Mouse (Mus musculus) hindbrain, embryonic 11.5 days (tissue): ENCODE measurements at regions not wholly inside any gene's neighbourhood (a gene's known extent, or its start where the extent isn't known, plus 50 kb on each side); places are given as distances from the start of the nearest gene placed in this dataset.

Experiments used
- ATAC-seq: fragments of 200-750 bp; cut with Nextera tagmentation; 2 replicates; pipeline ENCODE4 v1.8.0; 2017; ENCODE audit warnings: mild to moderate bottlenecking, moderate TSS enrichment, moderate library complexity; ENCODE audit not compliant: low FRiP score
- DNase-seq: peaks from one replicate; pipeline ENCODE4 v3.0.0-alpha.2; 2015; ENCODE audit warnings: low spot score
- H3K27ac ChIP-seq: fragments of 300-500 bp; sonication (generic); 2 replicates; pipeline ENCODE4 v1.5.1; 2014; ENCODE audit warnings: mild to moderate bottlenecking, low read depth, low read length
- H3K27me3 ChIP-seq: fragments of 300-500 bp; sonication (generic); 2 replicates; pipeline ENCODE4 v1.6.1; 2014; ENCODE audit warnings: mild to moderate bottlenecking, low read length, moderate library complexity, mixed read lengths; ENCODE audit not compliant: control insufficient read depth, insufficient read depth
- H3K36me3 ChIP-seq: fragments of 300-500 bp; sonication (generic); 2 replicates; pipeline ENCODE4 v1.6.1; 2014; ENCODE audit warnings: mild to moderate bottlenecking, low read length, moderate library complexity, mixed read lengths; ENCODE audit not compliant: control insufficient read depth, insufficient read depth
- H3K4me1 ChIP-seq: fragments of 300-500 bp; sonication (generic); replicated peaks from 2 replicates; pipeline ENCODE4 v1.6.1; 2014; ENCODE audit warnings: low read length, mixed read lengths; ENCODE audit not compliant: control insufficient read depth, insufficient read depth
- H3K4me2 ChIP-seq: fragments of 300-500 bp; sonication (generic); replicated peaks from 2 replicates; pipeline ENCODE4 v1.6.1; 2014; ENCODE audit warnings: mild to moderate bottlenecking, low read depth, low read length
- H3K4me3 ChIP-seq: fragments of 300-500 bp; sonication (generic); 2 replicates; pipeline ENCODE4 v1.5.1; 2014; ENCODE audit warnings: low read depth, low read length
- H3K9ac ChIP-seq: fragments of 300-500 bp; sonication (generic); 2 replicates; pipeline ENCODE4 v1.6.1; 2014; ENCODE audit warnings: low read depth, low read length
- H3K9me3 ChIP-seq: fragments of 300-500 bp; sonication (generic); 2 replicates; pipeline ENCODE4 v1.6.1; 2016; ENCODE audit warnings: low read length; ENCODE audit not compliant: control insufficient read depth
- WGBS: fragments of 180-500 bp; shearing (Covaris S2); extraction: QIAGEN DNeasy Blood & Tissue Kit; methylation state at CpG from one replicate; pipeline ENCODE4 v1.1.7; 2014; 5-methylcytosine and 5-hydroxymethylcytosine counted together

DNA sequence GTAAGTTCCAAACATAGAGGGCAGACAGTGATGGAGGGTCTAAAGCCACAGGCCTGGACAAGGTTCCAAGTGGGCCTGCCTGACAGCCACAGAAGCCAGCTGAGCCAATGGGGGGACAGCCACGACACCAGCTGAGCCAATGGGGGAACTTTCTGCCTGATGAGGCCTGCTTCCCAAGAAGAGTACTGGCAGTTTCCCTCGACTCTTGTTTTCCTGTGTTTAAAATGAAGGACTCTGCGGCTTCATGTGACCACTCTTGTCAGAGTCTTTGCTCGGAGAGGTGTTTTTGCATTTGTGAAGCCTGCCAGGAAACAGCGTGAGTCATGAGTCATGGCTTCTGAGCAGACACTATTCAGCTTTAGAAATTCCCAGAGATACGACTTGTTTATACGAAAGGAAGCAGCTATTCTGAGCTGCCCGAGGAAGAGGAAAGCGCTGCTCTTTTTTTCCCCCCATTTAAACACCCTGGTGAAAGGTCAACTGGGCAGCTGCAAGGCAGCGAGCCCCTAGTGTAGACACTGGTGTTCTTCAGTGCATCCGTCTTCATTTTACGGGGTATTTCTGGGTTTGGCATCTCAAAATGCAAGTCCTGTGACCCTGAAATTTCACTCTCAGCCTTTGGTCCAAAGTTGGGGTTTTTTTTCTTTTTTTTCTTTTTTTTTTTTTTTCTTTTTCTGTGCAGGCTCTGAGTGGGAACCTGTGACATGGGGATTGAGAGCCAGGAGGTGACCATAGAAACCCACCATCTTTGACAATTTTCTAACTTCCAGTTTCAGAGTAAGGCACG is 183.5 kb upstream of the Klf7 start:
- H3K4me1 ChIP-seq, result no peaks in the 10 kb centered on the region
- H3K4me3 ChIP-seq, result no peak overlapping the region
- DNase-seq, result peak; percentile 35
- 31% methylated on average over 13 of the region's 13 CpGs for WGBS
- peak; percentile 60 for ATAC-seq
- H3K4me2 ChIP-seq, result no peak overlapping the region
- no peaks in the 10 kb centered on the region for H3K9me3 ChIP-seq
- no peak overlapping the region for H3K9ac ChIP-seq
- no peaks in the 10 kb centered on the region for H3K27me3 ChIP-seq
- 0 out of 2 replicates have a peak overlapping the region, but pooled peaks have one; percentile 2 for H3K27ac ChIP-seq
- no peaks in the 10 kb centered on the region for H3K36me3 ChIP-seq

DNA sequence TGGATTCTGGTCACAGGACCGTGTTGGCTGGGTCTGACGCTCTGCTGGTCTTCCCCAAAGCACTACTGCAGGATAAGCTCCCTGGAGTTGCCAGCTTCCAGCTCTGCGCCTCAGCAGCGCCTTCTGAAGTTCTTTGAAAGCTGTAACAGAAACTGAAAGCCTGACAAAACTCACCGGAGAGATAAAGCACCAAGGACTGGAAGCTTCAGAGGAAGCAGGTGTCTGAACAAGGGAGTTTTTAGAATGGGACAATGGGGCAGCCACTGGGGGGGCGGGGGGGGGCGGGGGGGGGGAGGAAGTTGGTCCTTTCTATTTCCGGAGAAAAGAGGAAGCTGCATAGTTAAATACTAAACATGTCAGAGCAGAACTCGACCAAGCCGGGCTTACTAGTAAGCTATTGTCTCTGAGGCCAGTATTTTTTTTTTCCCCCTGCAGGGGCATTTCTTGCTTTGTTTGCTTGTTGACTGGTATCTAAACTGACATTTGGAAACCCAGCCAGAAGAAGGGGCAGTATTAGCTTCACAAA is 180.8 kb upstream of the Klf7 start:
- no peaks in the 10 kb centered on the region for H3K4me1 ChIP-seq
- H3K27ac ChIP-seq, result peak overlapping the region; percentile 45; the same call in 1 of the 2 replicates
- H3K27me3 ChIP-seq, result no peaks in the 10 kb centered on the region
- no peak overlapping the region for H3K4me3 ChIP-seq
- DNase-seq (peak; percentile 31), ATAC-seq (no peak)
- WGBS, result 21% methylated on average over 8 of the region's 10 CpGs
- H3K36me3 ChIP-seq, result no peaks in the 10 kb centered on the region
- no peaks in the 10 kb centered on the region for H3K9me3 ChIP-seq
- peak overlapping the region; percentile 11; the same call in 1 of the 2 replicates for H3K9ac ChIP-seq
- no peak overlapping the region; the same call in 1 of the 2 replicates for H3K4me2 ChIP-seq

DNA sequence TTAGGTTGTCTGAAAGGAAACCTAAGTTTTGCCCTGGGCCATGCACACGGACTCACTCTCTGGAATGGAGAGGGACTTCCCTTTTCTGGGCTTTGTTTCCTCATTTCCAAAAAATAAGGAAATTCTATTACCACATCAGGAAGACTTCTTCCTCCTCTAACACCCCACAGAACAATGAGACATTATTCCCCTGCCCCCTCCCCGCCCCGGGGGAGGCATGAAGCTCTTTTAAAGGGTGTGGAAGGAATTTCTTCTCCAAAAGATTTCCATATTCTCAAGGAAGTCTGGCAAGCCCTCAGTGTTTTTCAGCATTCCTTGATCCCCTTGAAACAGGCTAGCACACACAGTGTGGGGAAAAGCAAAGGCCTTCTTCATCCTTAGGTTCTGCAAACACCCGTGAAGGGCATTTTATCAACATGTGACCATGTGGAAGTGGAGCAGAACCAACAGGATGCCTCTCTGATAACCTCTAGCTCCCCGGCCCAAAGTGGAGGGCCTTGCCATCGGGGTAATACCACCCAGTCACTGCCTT is 179.5 kb upstream of the Klf7 start:
- 76% methylated on average over 6 of the region's 6 CpGs for WGBS

GRCm38 (mm10) chr1:64300951-64301529 is 179.0 kb upstream of the Klf7 start:
- H3K4me3 ChIP-seq, result no peak overlapping the region
- H3K4me1 ChIP-seq, result no peaks in the 10 kb centered on the region
- DNase-seq (no peak), ATAC-seq (no peak)
- H3K36me3 ChIP-seq, result no peaks in the 10 kb centered on the region
- no peaks in the 10 kb centered on the region for H3K9me3 ChIP-seq
- WGBS, result 89% methylated on average over 8 of the region's 8 CpGs
- no peak overlapping the region for H3K9ac ChIP-seq
- no peaks in the 10 kb centered on the region for H3K27me3 ChIP-seq
- H3K27ac ChIP-seq, result 0 out of 2 replicates have a peak overlapping the region, but pooled peaks have one; percentile 5
- no peak overlapping the region for H3K4me2 ChIP-seq

More for the DNA sequence above, 179.5 kb upstream of the Klf7 start:
- ATAC-seq (no peak), DNase-seq (no peak)
- H3K4me1 ChIP-seq, result no peaks in the 10 kb centered on the region
- no peaks in the 10 kb centered on the region for H3K27me3 ChIP-seq
- H3K4me3 ChIP-seq, result no peak overlapping the region
- H3K9ac ChIP-seq, result no peak overlapping the region
- H3K9me3 ChIP-seq, result no peaks in the 10 kb centered on the region
- no peaks in the 10 kb centered on the region for H3K36me3 ChIP-seq
- 0 out of 2 replicates have a peak overlapping the region, but pooled peaks have one; percentile 5 for H3K27ac ChIP-seq
- H3K4me2 ChIP-seq, result no peak overlapping the region

- Histone ChIP-seq H3K9me3 (no peaks in the 10 kb centered on the region), H3K27me3 (no peaks in the 10 kb centered on the region), H3K4me2 (no peak overlapping the region), H3K27ac (no peak overlapping the region), H3K4me3 (no peak overlapping the region), H3K9ac (no peak overlapping the region), H3K36me3 (no peaks in the 10 kb centered on the region), H3K4me1 (no peaks in the 10 kb centered on the region)
- WGBS, result 47% methylated on average over 2 of the region's 2 CpGs
- ATAC-seq, result no peak
- no peak for DNase-seq
Measured at GRCm38 (mm10) chr1:64298950-64299349, 176.9 kb upstream of the Klf7 start.

DNA sequence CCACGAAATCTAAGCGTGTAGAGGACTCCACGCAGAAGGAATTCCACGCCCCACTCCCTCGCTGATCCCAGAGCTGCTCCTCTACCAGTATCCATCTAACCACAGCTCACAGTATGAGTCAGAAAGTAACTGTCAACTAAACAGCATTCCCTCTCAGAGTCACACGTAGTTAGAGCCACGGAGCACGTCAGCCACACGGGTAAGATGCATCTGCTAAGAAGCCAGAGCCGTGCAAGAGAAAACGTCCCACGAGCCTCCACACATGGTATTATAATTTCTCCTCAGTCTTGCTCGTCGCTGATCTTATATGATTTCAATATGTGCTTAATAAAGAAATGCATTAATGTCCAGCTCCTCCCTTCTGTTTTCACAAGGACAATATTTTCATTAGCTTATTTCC is 176.1 kb upstream of the Klf7 start:
- 85% methylated on average over 14 of the region's 14 CpGs for WGBS
- no peaks in the 10 kb centered on the region for H3K36me3 ChIP-seq
- no peaks in the 10 kb centered on the region for H3K9me3 ChIP-seq
- H3K27me3 ChIP-seq, result no peaks in the 10 kb centered on the region
- ATAC-seq (no peak), DNase-seq (no peak)
- H3K27ac ChIP-seq, result no peak overlapping the region
- H3K4me2 ChIP-seq, result no peak overlapping the region
- H3K9ac ChIP-seq, result no peak overlapping the region
- H3K4me3 ChIP-seq, result no peak overlapping the region
- no peaks in the 10 kb centered on the region for H3K4me1 ChIP-seq

GRCm38 (mm10) chr1:64297343-64297742 is 175.3 kb upstream of the Klf7 start:
- Histone ChIP-seq H3K9me3 (no peaks in the 10 kb centered on the region), H3K4me1 (no peaks in the 10 kb centered on the region), H3K4me3 (no peak overlapping the region), H3K4me2 (no peak overlapping the region), H3K36me3 (no peaks in the 10 kb centered on the region), H3K27me3 (no peaks in the 10 kb centered on the region), H3K9ac (no peak overlapping the region), H3K27ac (no peak overlapping the region)
- DNase-seq (no peak), ATAC-seq (no peak)
- 85% methylated on average over 5 of the region's 5 CpGs for WGBS

DNA sequence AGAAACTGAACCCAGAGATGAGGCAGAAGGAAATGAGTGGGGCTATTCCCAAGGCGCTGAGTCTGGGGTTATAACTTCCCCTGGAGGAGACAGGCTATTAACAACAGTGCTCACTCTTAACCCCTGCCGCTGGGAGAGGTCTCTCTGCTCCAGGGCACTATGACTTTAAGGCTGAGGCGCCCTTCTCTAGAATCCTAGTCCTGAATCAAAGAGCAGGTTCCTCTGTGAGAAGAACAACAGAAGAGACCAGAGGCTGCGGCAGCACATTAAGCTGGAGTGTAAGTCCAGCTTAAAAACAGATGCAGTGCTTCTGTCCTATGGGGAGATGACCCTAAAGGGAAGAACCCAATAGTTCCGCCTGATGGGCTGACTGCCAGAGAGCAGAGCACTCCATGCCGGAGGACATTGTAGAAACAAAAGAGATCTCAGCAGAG is 173.4 kb upstream of the Klf7 start:
- Histone ChIP-seq H3K4me1 (no peaks in the 10 kb centered on the region), H3K9ac (no peak overlapping the region), H3K4me3 (no peak overlapping the region), H3K27ac (no peak overlapping the region), H3K4me2 (no peak overlapping the region), H3K36me3 (no peaks in the 10 kb centered on the region), H3K27me3 (no peaks in the 10 kb centered on the region), H3K9me3 (no peaks in the 10 kb centered on the region)
- no peak for ATAC-seq
- DNase-seq, result no peak
- 42% methylated on average over 6 of the region's 6 CpGs for WGBS
